Mouse (Mus musculus): ENCODE measurements around the gene Kcnd2. TPM values are rescaled to one million over a fixed set of nuclear protein-coding genes. Genes with fewer than 3 reads are reported as not detected.

Gene Kcnd2
- total RNA-seq, 2 experiments from 2014 or later = 102 to 109 TPM

DNA sequence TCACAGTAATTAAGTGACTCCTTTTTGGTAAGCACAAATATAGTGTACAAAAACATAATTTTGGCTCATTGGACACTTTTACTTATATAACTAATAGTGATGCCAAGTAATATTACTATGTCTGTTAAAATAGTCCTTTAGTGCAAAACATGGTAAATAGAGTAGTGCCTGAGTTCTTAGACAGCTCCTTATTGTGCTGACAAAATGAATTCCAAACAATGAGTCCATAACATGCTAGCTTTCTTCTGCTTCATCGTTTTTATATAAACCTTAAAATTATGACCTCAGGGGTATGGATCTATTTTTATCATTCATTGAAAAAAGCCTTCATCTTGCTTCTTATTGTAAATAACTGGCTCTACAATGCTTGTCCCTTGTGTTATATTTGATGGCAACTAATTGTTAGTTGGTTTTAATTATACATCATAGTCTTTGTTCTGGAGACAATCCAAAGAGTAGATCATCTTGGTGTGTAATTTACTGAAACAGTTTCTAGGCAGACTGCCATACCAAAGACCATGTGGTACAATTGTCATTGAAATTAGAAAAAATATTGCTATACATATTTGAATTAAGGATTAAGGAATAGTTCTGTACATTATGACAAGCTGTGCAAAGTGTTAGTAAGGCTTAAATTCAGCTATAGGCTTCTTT is 256.7 kb downstream of the Kcnd2 start:
- TF ChIP-seq CTCF (conservative IDR thresholded peaks at IDR 0.05) = no peak
- no peak for DNase-seq (ENCODE audit: low spot score in 2 of 2)
- Histone ChIP-seq H3K27ac (peak overlapping the region; percentile 11; the same call in 1 of the 2 replicates), H3K4me3 (no peak overlapping the region)

- no peak for TF ChIP-seq CTCF (conservative IDR thresholded peaks at IDR 0.05)
- no peak overlapping the region for H3K27ac ChIP-seq
- DNase-seq (ENCODE audit: low spot score in 2 of 2) = no peak
- no peak overlapping the region for H3K4me3 ChIP-seq
Observed at GRCm38 (mm10) chr6:21482714-21483113, 267.4 kb downstream of the Kcnd2 start.

- DNase-seq (ENCODE audit: low spot score in 2 of 2) = no peak
- H3K27ac ChIP-seq = no peak overlapping the region; the same call in 1 of the 2 replicates
- no peak for TF ChIP-seq CTCF (conservative IDR thresholded peaks at IDR 0.05)
- H3K4me3 ChIP-seq = no peak overlapping the region
Observed at GRCm38 (mm10) chr6:21488536-21488935, 273.2 kb downstream of the Kcnd2 start.

DNA sequence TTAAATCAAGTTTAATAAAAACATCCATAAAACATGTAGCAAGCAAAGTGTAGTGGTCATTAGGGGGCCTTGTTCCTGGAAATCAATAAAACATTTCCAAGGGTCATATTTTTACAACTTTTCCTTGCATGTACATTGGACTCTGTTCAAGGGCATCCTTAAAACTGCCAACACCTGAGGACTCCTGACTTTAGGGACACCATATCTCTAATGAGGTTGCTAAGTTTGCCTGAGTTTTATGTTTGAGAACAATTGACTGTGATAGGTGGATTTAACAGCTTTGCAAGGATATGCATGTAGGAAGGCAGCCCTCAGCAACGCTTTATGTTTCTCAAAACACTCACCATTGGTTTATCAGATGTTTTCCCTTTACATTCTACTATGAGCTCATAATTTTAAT is 287.6 kb downstream of the Kcnd2 start:
- Histone ChIP-seq H3K27ac (no peak overlapping the region), H3K4me3 (no peak overlapping the region)
- DNase-seq (ENCODE audit: low spot score in 2 of 2) = no peak
- TF ChIP-seq CTCF (conservative IDR thresholded peaks at IDR 0.05) = no peak

GRCm38 (mm10) chr6:21510621-21511239 is 295.4 kb downstream of the Kcnd2 start:
- no peak for DNase-seq (ENCODE audit: low spot score in 2 of 2)
- TF ChIP-seq CTCF (conservative IDR thresholded peaks at IDR 0.05) = no peak
- Histone ChIP-seq H3K27ac (no peak overlapping the region), H3K4me3 (no peak overlapping the region)

- H3K27ac ChIP-seq = no peak overlapping the region
- no peak for DNase-seq (ENCODE audit: low spot score in 2 of 2)
- no peak for TF ChIP-seq CTCF (conservative IDR thresholded peaks at IDR 0.05)
- no peak overlapping the region for H3K4me3 ChIP-seq
Observed at GRCm38 (mm10) chr6:21520351-21520750, 305.0 kb downstream of the Kcnd2 start.

GRCm38 (mm10) chr6:21527489-21528074 is 312.3 kb downstream of the Kcnd2 start:
- TF ChIP-seq CTCF (conservative IDR thresholded peaks at IDR 0.05) = no peak
- no peak for DNase-seq (ENCODE audit: low spot score in 2 of 2)
- Histone ChIP-seq H3K27ac (no peak overlapping the region), H3K4me3 (no peak overlapping the region)

GRCm38 (mm10) chr6:21534009-21534408 is 318.7 kb downstream of the Kcnd2 start:
- TF ChIP-seq CTCF (conservative IDR thresholded peaks at IDR 0.05) = peak; percentile 35
- Histone ChIP-seq H3K4me3 (no peak overlapping the region), H3K27ac (peak overlapping the region; percentile 21; the same call in 1 of the 2 replicates)
- DNase-seq (ENCODE audit: low spot score in 2 of 2) = no peak

DNA sequence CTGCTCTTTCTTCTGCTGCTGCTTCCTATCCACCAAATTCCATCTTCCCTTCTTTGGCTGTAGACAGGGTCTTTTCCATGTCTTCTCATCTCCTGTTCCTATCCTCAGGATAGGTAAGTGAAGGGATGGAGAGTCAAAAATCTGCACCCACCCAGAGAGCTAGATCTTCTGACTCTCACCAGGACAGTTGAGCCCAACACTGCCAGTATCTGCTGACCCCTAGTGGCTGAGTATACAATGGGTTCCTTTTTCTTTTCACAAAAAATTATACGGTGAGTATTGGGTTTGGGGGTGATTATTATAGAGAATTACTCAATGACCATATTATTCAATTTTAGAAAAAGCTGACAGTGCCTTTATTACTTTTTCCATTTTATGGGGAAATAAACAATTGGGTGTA is 319.5 kb downstream of the Kcnd2 start:
- H3K4me3 ChIP-seq = no peak overlapping the region
- peak; percentile 86 for TF ChIP-seq CTCF (conservative IDR thresholded peaks at IDR 0.05)
- peak in 1 of 2 experiments; percentile 36 for DNase-seq (ENCODE audit: low spot score in 2 of 2)
- H3K27ac ChIP-seq = 0 out of 2 replicates have a peak overlapping the region, but pooled peaks have one; percentile 21

DNA sequence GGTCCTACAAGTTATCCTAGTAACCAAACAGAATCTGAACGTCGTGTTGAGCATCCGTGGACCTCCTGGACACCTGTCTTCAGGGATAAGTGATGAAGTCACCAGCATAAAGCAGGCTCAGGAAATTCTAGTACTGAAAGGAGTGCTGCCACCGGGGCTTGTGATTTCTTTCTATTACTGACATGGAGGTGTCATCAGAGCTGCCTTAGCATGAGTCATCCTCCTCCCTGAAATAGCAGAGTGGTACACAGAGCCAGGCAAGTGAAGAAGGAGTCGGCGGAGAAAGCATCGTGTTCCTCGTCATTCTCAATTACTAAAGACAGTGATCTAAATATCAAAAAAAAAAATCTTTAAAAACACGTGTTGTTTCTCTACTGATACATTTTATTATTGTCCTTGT is 336.2 kb downstream of the Kcnd2 start:
- TF ChIP-seq CTCF (conservative IDR thresholded peaks at IDR 0.05) = no peak
- no peak overlapping the region for H3K4me3 ChIP-seq
- peak in 1 of 2 experiments; percentile 52 for DNase-seq (ENCODE audit: low spot score in 2 of 2)
- peak overlapping the region; percentile 34; the same call in 1 of the 2 replicates for H3K27ac ChIP-seq

DNA sequence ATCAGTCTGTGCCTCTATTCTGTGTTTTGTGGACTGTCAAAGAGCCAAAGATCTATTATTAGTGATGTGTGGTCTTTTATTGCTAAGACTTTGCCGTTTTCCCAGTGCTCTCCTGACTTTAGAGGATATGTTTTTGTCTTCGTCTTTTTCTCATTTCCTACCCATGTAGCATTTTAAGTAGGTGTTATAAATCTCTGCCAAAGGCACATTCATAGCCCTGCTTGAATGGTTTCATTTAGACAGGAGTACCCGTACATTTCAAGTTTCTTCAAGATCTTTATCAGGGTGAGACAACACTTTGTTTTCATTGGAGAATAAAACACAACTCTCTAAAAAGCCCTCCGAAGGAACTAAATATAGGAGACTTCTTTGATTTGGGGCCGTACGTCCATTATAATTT is 355.7 kb downstream of the Kcnd2 start:
- TF ChIP-seq CTCF (conservative IDR thresholded peaks at IDR 0.05) = no peak
- Histone ChIP-seq H3K4me3 (peak overlapping the region; percentile 22; the same call in 1 of the 2 replicates), H3K27ac (peak overlapping the region; percentile 5; the same call in 1 of the 2 replicates)
- DNase-seq (ENCODE audit: low spot score in 2 of 2) = no peak

DNA sequence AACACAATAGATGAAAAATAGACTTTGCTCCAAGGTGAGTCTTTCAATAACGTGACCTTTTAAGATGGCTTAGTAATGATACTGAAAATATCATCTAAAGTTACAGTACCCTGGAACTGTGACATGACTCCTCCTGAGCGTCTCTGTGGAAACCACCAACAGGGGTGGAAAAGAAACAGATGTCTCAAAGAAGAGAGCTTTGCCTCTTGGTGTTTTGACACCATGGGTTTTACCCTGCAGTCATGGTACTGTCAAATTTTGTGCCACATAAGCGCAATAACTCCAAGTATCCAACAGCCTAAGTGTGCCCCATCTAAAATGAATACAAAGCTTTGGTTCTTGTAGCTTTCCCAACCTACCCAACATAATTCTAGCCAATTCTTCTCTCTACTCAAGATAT is 374.9 kb downstream of the Kcnd2 start:
- Histone ChIP-seq H3K4me3 (no peak overlapping the region), H3K27ac (peak overlapping the region; percentile 55)
- no peak for DNase-seq (ENCODE audit: low spot score in 2 of 2)
- TF ChIP-seq CTCF (conservative IDR thresholded peaks at IDR 0.05) = no peak

GRCm38 (mm10) chr6:21597424-21597823 is 382.1 kb downstream of the Kcnd2 start:
- no peak overlapping the region for H3K4me3 ChIP-seq
- H3K27ac ChIP-seq = no peak overlapping the region
- TF ChIP-seq CTCF (conservative IDR thresholded peaks at IDR 0.05) = no peak
- no peak for DNase-seq (ENCODE audit: low spot score in 2 of 2)
